Mouse (Mus musculus) small intestine, adult 10 weeks (tissue): ENCODE data around the gene Tor2a. TPM values are rescaled to one million over a fixed set of nuclear protein-coding genes. Genes with fewer than 3 reads are reported as not detected.

Experiments
- polyA plus RNA-seq: library from polyadenylated mRNA; stranded (reverse); fragments of 350-450 nt; fragmentation: Illumina TruSeq; extraction: RNeasy Lipid Tissue Mini Kit (QIAGEN cat#74804); gene quantifications from one replicate; pipeline ENCODE4 v1.2.3, GENCODE M21; 2014; ENCODE audit warnings: low replicate concordance

The Tor2a gene
- 1.3 TPM for polyA plus RNA-seq

GRCm38 (mm10) chr2:32757056-32757845, at the start of gene Tor2a:
Gene Tor2a, plus strand, starts transcription at chr2:32757234.

GRCm38 (mm10) chr2:32712934-32713817, 43.9 kb upstream of the Tor2a start, which contains the start of gene Cdk9:
Gene Cdk9, minus strand, starts transcription at chr2:32713076.

GRCm38 (mm10) chr2:32720681-32721229, 36.3 kb upstream of the Tor2a start, which contains the start of gene Sh2d3c:
Gene Sh2d3c, plus strand, starts transcription at chr2:32721055.

GRCm38 (mm10) chr2:32740916-32741272, 16.1 kb upstream of the Tor2a start, which contains the start of gene 6330409D20Rik:
Gene 6330409D20Rik, minus strand, starts transcription at chr2:32741016.

GRCm38 (mm10) chr2:32775359-32776074, 18.5 kb downstream of the Tor2a start, which contains the start of the genes Ttc16 and Ptrh1:
Gene Ttc16, minus strand, starts transcription at chr2:32775633.
Gene Ptrh1, plus strand, starts transcription at chr2:32775786.

GRCm38 (mm10) chr2:32784048-32784681, 27.1 kb downstream of the Tor2a start, which contains the start of gene Cfap157:
Gene Cfap157, minus strand, starts transcription at chr2:32784428.

Other genes with a start within 250 kb of the Tor2a start
- gene Fam102a, start 221.9 kb upstream of the Tor2a start, polyA plus RNA-seq = 15.2 TPM
- 2.4 TPM for gene Dpm2, start 186.4 kb upstream of the Tor2a start, polyA plus RNA-seq
- gene Pip5kl1, start 182.4 kb upstream of the Tor2a start, polyA plus RNA-seq = not detected
- gene 9430097D07Rik, start 181.6 kb upstream of the Tor2a start, polyA plus RNA-seq = not detected
- gene St6galnac4, start 170.1 kb upstream of the Tor2a start, polyA plus RNA-seq = 0.59 TPM
- 0.30 TPM for gene St6galnac6, start 157.5 kb upstream of the Tor2a start, polyA plus RNA-seq
- gene Ak1, start 135.5 kb upstream of the Tor2a start, polyA plus RNA-seq = 0.33 TPM
- 0.11 TPM for gene Eng, start 110.6 kb upstream of the Tor2a start, polyA plus RNA-seq
- gene Fpgs, start 53.1 kb upstream of the Tor2a start, polyA plus RNA-seq = not detected
- 31.9 TPM for gene Cdk9, start 44.2 kb upstream of the Tor2a start, polyA plus RNA-seq
- 0.19 TPM for gene Sh2d3c, start 36.2 kb upstream of the Tor2a start, polyA plus RNA-seq
- not detected for gene 6330409D20Rik, start 16.2 kb upstream of the Tor2a start, polyA plus RNA-seq
- gene Ttc16, start 18.4 kb downstream of the Tor2a start, polyA plus RNA-seq = 0.41 TPM
- 0.82 TPM for gene Ptrh1, start 18.6 kb downstream of the Tor2a start, polyA plus RNA-seq
- gene Cfap157, start 27.2 kb downstream of the Tor2a start, polyA plus RNA-seq = not detected
- 2.4 TPM for gene Stxbp1, start 90.0 kb downstream of the Tor2a start, polyA plus RNA-seq
- gene Fam129b, start 118.9 kb downstream of the Tor2a start, polyA plus RNA-seq = 0.15 TPM
- gene Rpl12, start 204.3 kb downstream of the Tor2a start, polyA plus RNA-seq = 102 TPM
- 2.8 TPM for gene Lrsam1, start 204.4 kb downstream of the Tor2a start, polyA plus RNA-seq
- gene Slc2a8, start 224.8 kb downstream of the Tor2a start, polyA plus RNA-seq = not detected